Mouse (Mus musculus): Measurements from ENCODE around the gene Psmd10. TPM values are rescaled to one million over a fixed set of nuclear protein-coding genes. Genes with fewer than 3 reads are reported as not detected.
A peak's percentile ranks its signal among the peaks of the same experiment; 100 is the strongest.

The Psmd10 gene
- 10 to 100 TPM in 3 of 4 experiments, 1 to 10 TPM in 1; 9.9 to 12.5 (median 11.1) TPM for total RNA-seq (2022)

- peak; percentile 81 to 88 for DNase-seq (ENCODE audit: low spot score in 2 of 2)
Observed at GRCm38 (mm10) chrX:140956272-140956940, at the start of gene Psmd10, which contains the start of gene Atg4a. TSS of gene Psmd10 (minus strand) at chrX:140956728. TSS of gene Atg4a (plus strand) at chrX:140956907.

- DNase-seq (ENCODE audit: low spot score in 2 of 2) = no peak
Observed at GRCm38 (mm10) chrX:140998885-140999284, 42.4 kb upstream of the Psmd10 start.

GRCm38 (mm10) chrX:140997912-140998545 lies 41.5 kb upstream of the Psmd10 start:
- DNase-seq (ENCODE audit: low spot score in 2 of 2) = no peak

GRCm38 (mm10) chrX:140996909-140997516 lies 40.5 kb upstream of the Psmd10 start:
- DNase-seq (ENCODE audit: low spot score in 2 of 2) = no peak

GRCm38 (mm10) chrX:140985256-140985655 lies 28.7 kb upstream of the Psmd10 start:
- no peak for DNase-seq (ENCODE audit: low spot score in 2 of 2)

- no peak for DNase-seq (ENCODE audit: low spot score in 2 of 2)
Observed at GRCm38 (mm10) chrX:140984795-140985194, 28.3 kb upstream of the Psmd10 start.

GRCm38 (mm10) chrX:140983206-140983960 lies 26.9 kb upstream of the Psmd10 start:
- DNase-seq (ENCODE audit: low spot score in 2 of 2) = peak; percentile 18 to 37

GRCm38 (mm10) chrX:140980163-140980562 lies 23.6 kb upstream of the Psmd10 start:
- no peak for DNase-seq (ENCODE audit: low spot score in 2 of 2)

- DNase-seq (ENCODE audit: low spot score in 2 of 2) = no peak
Observed at GRCm38 (mm10) chrX:140979546-140979945, 23.0 kb upstream of the Psmd10 start.

- DNase-seq (ENCODE audit: low spot score in 2 of 2) = no peak
Observed at GRCm38 (mm10) chrX:140978943-140979342, 22.4 kb upstream of the Psmd10 start.

GRCm38 (mm10) chrX:140956959-140957358 lies 431 bp upstream of the Psmd10 start:
- DNase-seq (ENCODE audit: low spot score in 2 of 2) = no peak

GRCm38 (mm10) chrX:140953618-140954017 lies 2.9 kb downstream of the Psmd10 start:
- no peak for DNase-seq (ENCODE audit: low spot score in 2 of 2)

- no peak for DNase-seq (ENCODE audit: low spot score in 2 of 2)
Observed at GRCm38 (mm10) chrX:140936271-140936670, 20.3 kb downstream of the Psmd10 start.

GRCm38 (mm10) chrX:140933263-140933662 lies 23.3 kb downstream of the Psmd10 start:
- no peak for DNase-seq (ENCODE audit: low spot score in 2 of 2)

GRCm38 (mm10) chrX:140932066-140932465 lies 24.5 kb downstream of the Psmd10 start:
- DNase-seq (ENCODE audit: low spot score in 2 of 2) = no peak

- no peak for DNase-seq (ENCODE audit: low spot score in 2 of 2)
Observed at GRCm38 (mm10) chrX:140921321-140921720, 35.2 kb downstream of the Psmd10 start.

- no peak for DNase-seq (ENCODE audit: low spot score in 2 of 2)
Observed at GRCm38 (mm10) chrX:140907360-140907759, 49.2 kb downstream of the Psmd10 start, which contains the start of gene Vsig1. TSS of gene Vsig1 (plus strand) at chrX:140907608.

GRCm38 (mm10) chrX:140903487-140903886 lies 53.0 kb downstream of the Psmd10 start:
- no peak for DNase-seq (ENCODE audit: low spot score in 2 of 2)

Data from gastrocnemius, adult 8-10 months (tissue).